Mouse (Mus musculus) mesoderm, embryonic 11.5 days (tissue): ENCODE measurements around the gene Itga9.

ENCODE experiments used
- DNase-seq: peaks from one replicate; pipeline ENCODE4 v3.0.0-alpha.2; 2012; ENCODE audit warnings: low read depth, low spot score

Gene Itga9

GRCm38 (mm10) chr9:118653436-118653835 lies 46.9 kb downstream of the Itga9 start:
- DNase-seq, result peak; percentile 62

GRCm38 (mm10) chr9:118654969-118655368 lies 48.5 kb downstream of the Itga9 start:
- DNase-seq, result no peak

DNA sequence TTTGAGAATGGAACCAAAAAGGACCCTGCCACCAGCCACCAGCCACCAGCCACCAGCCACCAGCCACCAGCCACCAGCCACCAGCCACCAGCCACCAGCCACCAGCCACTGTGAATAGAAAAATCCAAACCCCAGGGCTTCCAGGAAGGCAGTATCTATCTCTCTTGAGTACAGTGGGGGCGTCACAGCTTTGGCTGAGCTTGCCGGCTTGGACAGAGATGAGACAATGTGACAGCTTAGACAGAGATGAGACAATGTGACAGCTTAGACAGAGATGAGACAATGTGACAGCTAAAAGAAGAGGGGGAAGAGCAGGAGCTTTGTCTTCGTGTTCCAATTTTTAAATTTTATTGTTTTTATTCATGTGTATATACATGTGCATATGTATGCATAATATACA lies 49.2 kb downstream of the Itga9 start:
- DNase-seq, result no peak

DNA sequence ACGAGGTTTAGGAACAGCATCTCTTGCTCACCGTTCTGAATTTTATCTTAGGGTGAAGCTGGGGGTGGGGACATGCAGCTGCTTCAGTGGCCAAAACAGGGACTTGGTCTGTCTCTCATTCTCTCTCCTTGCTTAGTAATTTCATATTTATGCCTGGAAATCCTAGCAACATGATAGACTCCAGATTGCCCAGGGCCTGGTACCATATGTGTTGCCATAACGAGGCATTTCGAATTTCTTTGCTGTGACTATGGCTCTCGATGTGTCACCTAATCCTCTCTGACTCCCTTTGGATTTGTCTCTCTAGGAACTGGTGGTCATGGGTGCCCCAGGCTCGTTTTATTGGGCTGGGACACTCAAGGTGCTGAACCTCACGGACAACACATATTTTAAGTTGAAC lies 51.7 kb downstream of the Itga9 start:
- no peak for DNase-seq

- no peak for DNase-seq
These were observed 53.3 kb downstream of the Itga9 start for GRCm38 (mm10) chr9:118659809-118660208.

DNA sequence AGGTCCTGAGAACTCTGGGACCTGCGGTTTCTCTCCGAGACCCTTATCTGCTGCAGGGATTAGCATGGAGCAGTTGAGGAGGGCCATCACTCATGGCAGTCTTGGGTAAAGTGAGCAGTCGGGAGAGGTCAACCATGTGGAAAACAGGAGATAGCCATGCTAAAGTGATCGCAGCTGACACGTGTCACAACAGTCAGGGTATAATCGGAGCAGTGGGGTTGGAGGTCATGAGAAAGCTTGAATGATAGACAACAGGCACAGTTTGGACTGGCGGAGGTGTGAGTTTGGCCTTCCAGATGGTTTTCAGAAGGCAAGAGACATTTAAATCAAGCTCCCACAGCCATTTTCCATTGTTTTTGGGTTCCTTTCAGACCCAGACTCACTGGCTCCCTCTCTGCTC lies 53.8 kb downstream of the Itga9 start:
- DNase-seq, result peak; percentile 41

DNA sequence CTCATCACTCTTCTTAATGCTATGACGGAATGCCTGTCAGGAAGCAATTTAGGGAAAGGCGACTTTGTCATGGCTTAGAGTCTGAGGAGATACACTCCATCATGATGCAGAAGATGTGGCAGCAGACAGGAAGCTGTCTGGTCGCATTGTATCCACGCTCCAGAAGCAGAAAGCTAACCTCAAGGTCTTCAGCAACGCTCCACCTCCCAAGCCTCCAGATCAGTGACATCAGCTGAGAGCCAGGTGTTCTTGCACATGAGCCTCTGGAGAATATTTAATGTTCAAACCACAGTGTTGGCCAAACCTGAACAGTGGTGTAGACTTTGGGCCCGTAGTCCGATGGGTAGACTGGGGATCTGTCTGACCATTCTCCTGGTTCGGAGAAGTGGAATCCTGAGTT lies 55.5 kb downstream of the Itga9 start:
- DNase-seq, result no peak

- DNase-seq, result no peak
These were observed 56.0 kb downstream of the Itga9 start for GRCm38 (mm10) chr9:118662476-118662875.

DNA sequence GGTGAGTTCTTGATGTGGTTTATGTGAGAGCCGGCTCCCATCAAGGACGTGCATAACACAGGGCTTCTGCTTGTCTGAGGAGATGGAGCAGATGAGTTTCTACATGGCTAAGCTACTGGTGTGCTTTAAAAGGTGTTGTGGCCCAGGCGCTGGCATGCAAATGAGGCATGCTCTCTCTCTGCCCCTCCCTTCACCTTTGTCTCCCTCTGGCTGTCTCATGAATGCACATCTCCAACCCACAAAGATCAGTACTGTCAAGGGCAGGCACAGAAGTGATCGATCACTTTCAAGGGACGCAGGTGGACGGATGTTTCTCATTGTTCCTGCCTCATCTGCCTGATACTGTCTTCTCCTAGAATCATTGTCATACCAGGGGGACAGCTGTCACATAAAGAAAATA lies 57.4 kb downstream of the Itga9 start:
- no peak for DNase-seq

GRCm38 (mm10) chr9:118666069-118666468 lies 59.6 kb downstream of the Itga9 start:
- no peak for DNase-seq

DNA sequence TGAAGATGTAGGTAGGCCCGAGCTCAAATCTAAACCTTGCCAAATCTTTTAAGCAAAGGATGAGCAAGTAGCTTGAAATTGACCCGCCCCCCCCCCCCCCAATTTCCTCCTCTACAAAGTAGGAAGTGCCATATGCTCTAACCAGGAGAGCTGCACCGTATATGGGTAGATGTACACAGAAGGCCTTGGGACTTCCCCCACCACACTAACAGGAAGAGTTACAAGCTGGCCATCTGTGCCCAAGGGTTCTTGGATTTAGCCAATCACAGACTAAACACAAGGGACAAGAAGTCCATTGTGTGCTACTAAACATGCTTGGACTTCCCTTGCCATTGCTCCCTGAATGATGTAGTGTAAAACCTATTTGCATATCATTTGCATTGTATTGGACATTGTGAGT lies 63.2 kb downstream of the Itga9 start:
- DNase-seq, result no peak

- DNase-seq, result no peak
These were observed 67.8 kb downstream of the Itga9 start for GRCm38 (mm10) chr9:118674277-118674676.

- peak; percentile 65 for DNase-seq
These were observed 68.3 kb downstream of the Itga9 start for GRCm38 (mm10) chr9:118674761-118675160.

DNA sequence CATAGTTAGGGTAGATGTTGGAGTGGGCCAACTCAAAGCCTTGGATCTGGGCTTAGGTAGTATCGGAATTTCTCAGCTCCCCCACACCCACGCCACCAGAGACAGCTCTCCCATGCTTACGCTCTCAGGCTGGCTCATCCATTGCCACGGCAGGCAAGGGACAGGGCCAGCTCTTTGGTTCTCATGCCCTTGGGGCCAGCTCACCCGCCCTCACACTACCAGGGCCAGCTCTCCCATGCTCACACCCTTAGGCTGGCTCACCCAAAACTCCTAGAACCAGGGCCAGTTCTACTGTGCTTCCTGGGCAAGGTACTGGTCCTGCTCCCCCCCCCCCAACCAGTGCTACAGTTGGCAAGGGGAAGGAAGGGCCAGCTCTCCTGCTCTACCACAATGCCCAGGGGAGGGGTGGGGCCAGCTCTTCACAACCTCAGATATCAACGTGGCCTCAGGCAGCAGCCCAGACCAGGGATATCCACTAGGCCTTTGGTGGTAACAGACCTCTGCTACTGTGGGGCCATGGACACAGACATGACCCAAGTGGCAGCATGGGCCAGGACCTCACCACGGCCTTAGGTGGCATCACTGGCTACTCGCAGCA lies 69.2 kb downstream of the Itga9 start:
- DNase-seq, result no peak

DNA sequence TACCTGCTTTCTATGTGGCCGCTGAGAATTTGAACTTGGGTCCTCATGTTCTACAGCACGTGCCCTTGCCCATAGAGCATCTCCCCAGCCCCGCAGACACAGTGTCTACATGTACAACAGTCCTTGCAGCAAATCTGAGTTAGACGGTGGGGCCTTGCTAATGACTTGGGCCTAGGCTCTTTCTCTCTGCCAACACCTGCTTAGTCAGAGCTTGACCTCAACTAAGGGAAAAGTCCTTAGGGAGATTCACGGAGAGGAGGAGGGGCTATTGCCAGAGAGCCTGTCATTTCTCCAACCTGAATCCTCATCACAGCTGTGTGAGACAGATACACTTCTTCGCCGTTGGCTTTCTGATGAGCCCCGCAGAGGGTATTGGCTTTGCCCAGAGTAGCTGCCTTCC lies 70.2 kb downstream of the Itga9 start:
- no peak for DNase-seq

DNA sequence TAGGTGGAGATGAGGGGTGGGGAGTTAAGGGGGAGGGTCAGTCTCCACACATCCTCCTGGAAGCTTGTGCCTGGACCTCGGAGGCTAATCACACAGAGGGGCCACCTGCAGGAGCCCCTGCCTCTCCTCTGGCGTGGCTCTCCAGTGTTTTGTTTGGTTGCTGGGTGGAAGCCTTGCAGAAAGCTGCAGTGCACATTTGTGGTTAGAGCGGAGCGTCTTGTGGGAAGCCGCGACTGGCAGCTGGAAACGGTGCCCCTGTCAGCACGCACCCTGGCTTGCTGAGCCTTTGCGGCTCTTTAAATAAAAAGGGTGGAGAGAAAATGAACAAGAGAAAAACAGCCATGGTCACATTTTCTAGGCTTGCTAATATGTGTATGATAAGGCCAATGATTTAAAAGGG lies 70.9 kb downstream of the Itga9 start:
- DNase-seq, result no peak

GRCm38 (mm10) chr9:118678020-118678750 lies 71.7 kb downstream of the Itga9 start:
- peak; percentile 37 for DNase-seq

DNA sequence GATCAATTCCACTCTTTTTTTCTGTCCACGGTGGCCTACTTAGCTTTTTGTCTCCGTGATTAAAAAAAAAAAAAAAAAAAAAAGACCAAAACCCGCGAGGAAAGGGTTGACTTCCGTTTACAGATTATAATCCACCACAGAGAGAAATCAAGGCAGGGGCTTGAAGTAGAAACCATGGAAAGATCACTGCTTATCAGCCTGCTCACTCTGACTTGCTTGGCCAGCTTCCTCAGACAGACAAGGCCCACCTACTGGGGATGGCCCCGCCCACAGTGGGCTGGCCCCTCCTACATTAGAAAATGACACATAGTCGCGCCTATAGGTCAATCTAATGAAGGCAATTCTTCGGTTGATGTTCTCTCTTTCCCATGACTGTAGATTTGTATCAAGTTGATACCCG lies 72.3 kb downstream of the Itga9 start:
- DNase-seq, result no peak

DNA sequence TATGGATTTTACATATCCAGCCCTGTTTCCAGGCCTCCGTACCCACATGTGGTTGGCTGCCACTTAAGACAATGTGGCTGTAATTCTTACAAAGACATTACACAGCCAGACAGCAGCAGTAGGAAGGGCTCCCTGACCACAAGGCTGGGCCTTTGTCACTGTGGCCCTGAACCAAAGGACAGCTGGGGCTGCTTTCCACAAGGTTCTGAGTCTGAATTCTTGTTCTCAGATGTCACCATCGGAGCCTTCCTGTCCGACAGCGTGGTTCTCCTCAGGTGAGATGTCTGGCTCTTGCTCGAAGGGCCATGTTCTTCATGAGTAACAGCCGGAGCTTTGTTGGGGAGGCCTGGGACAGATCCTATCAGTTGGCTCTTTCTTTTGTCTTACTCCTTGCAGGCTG lies 75.0 kb downstream of the Itga9 start:
- no peak for DNase-seq

- no peak for DNase-seq
These were observed 75.7 kb downstream of the Itga9 start for GRCm38 (mm10) chr9:118682154-118682553.

DNA sequence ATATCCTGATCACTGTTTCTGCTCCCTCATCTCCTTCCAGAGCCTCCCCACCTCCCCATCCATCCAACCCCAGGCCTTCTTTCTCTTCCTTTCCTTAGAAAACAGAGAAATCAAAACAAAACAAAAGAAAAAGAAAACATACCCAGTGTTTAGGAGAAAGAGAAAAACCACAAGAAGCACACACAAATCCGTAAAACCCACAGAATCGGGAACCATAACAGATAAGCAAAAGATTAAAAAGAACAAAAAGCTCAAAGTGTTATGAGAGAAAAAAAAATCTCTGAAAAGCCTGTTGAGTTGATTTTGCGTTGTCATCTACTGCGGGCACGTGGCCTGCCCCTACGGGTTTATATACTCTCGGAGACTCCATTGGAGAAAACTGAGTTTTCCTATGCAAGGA lies 77.0 kb downstream of the Itga9 start:
- no peak for DNase-seq

- DNase-seq, result no peak
These were observed 77.9 kb downstream of the Itga9 start for GRCm38 (mm10) chr9:118684343-118684742.

DNA sequence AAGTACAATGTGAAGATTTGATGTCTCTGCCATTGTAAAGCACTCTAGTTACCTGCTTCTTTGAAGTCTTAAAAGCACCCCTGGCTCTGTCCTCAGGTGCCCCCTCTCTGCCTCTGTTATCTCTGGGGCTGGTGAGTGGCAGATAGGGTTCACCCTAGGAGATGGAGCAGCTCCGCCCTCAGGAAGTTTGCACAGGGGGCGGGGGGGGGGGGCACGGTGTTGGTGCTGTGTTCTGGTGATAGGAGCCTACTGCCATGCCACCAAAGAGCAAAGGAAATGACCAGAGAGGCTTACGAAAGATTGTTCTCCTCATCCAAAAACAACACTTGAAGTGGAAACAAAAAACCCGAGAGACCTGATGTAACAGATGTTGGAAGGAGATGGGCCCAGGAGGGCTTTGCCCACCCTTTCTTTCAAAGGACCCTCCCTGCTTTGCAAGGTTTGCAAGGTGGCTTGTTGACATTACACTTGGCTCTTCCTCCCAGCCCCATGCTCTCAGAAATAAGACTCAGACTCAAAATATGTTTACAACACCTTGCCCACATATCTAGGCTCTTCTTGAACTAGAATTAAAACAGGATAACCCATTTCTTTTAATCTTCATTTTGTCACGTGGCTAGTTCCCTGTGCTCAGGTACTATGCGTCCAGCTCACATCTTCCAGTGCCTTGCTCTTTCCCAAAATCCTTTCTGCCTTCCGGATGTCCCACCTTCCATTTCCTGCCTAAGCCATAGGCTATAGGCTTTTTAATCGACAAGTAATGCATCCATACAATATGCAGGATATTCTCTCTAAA lies 79.9 kb downstream of the Itga9 start:
- DNase-seq, result no peak
